Mouse (Mus musculus) myocyte (in vitro differentiated cells): ENCODE measurements around the gene Rnf41. TPM values are rescaled to one million over a fixed set of nuclear protein-coding genes. Genes with fewer than 3 reads are reported as not detected.
A peak's percentile ranks its signal among the peaks of the same experiment; 100 is the strongest.

Source experiments
- H3K27me3 ChIP-seq: one replicate; pipeline ENCODE4 v1.6.1; 2011; ENCODE audit not compliant: control insufficient read depth, insufficient read depth, insufficient read length
- H3K36me3 ChIP-seq: one replicate; pipeline ENCODE4 v1.6.1; 2011; ENCODE audit not compliant: control insufficient read depth, insufficient read depth
- H3K4me2 ChIP-seq: one replicate; pipeline ENCODE4 v1.6.1; 2011; ENCODE audit warnings: low read depth, control low read depth
- H3K4me3 ChIP-seq: one replicate; pipeline ENCODE4 v1.5.1; 2011; ENCODE audit warnings: mild to moderate bottlenecking, control low read depth, moderate library complexity
- H3K79me2 ChIP-seq: one replicate; pipeline ENCODE4 v1.6.1; 2011; ENCODE audit not compliant: control insufficient read depth, insufficient read depth
- H3ac ChIP-seq: one replicate; pipeline ENCODE4 v1.6.1; 2011; ENCODE audit not compliant: control insufficient read depth, insufficient read length
- POLR2AphosphoS2 ChIP-seq: IDR thresholded peaks from one replicate; pipeline ENCODE4 v1.6.1; 2011; ENCODE audit warnings: low read depth, control low read depth; ENCODE audit not compliant: insufficient read length
- SRF ChIP-seq: IDR thresholded peaks from one replicate; pipeline ENCODE4 v1.6.1; 2011; ENCODE audit warnings: low read depth; ENCODE audit not compliant: control insufficient read depth, insufficient read length
- TCF12 ChIP-seq: IDR thresholded peaks from one replicate; pipeline ENCODE4 v1.6.1; 2011; ENCODE audit warnings: mild to moderate bottlenecking, control low read depth; ENCODE audit not compliant: poor library complexity, insufficient read depth, severe bottlenecking
- polyA plus RNA-seq: library from polyadenylated mRNA; unstranded; fragments of >200 nt; fragmentation: generic; extraction: Trizol; gene quantifications from one replicate; pipeline ENCODE4 v1.2.1, GENCODE M21; 2012; ENCODE audit warnings: missing spikeins

Rnf41 gene
- polyA plus RNA-seq, 1 experiment, result 35.2 TPM

- H3K4me3 ChIP-seq, result peak overlapping the region; percentile 98
- peak overlapping the region; percentile 97 for H3K4me2 ChIP-seq
- H3K27me3 ChIP-seq, result no peaks in the 10 kb centered on the region
- H3ac ChIP-seq, result no peak overlapping the region
- TF ChIP-seq SRF (no peak), TCF12 (no peak), POLR2AphosphoS2 (peak; percentile 56)
- H3K79me2 ChIP-seq, result peaks cover 44% of the 10 kb centered on the region
- H3K36me3 ChIP-seq, result peaks cover 21% of the 10 kb centered on the region
Observed at GRCm38 (mm10) chr10:128490912-128491311, 79.5 kb downstream of the Rnf41 start.

Other genes starting within 250 kb of the Rnf41 start
- 97.3 TPM for gene Rbms2, start 231.4 kb upstream of the Rnf41 start, polyA plus RNA-seq
- 1.1 TPM for gene Gls2, start 217.2 kb upstream of the Rnf41 start, polyA plus RNA-seq
- gene Spryd4, start 199.8 kb upstream of the Rnf41 start, polyA plus RNA-seq, result 21.8 TPM
- gene Mip, start 185.8 kb upstream of the Rnf41 start, polyA plus RNA-seq, result not detected
- 4.9 TPM for gene Timeless, start 179.6 kb upstream of the Rnf41 start, polyA plus RNA-seq
- 0.06 TPM for gene Apon, start 157.6 kb upstream of the Rnf41 start, polyA plus RNA-seq
- gene Apof, start 143.0 kb upstream of the Rnf41 start, polyA plus RNA-seq, result not detected
- gene Stat2, start 141.1 kb upstream of the Rnf41 start, polyA plus RNA-seq, result 7.5 TPM
- gene Il23a, start 112.9 kb upstream of the Rnf41 start, polyA plus RNA-seq, result 0.24 TPM
- gene Pan2, start 108.3 kb upstream of the Rnf41 start, polyA plus RNA-seq, result 6.2 TPM
- 91.8 TPM for gene Cnpy2, start 89.2 kb upstream of the Rnf41 start, polyA plus RNA-seq
- gene Cs, start 73.9 kb upstream of the Rnf41 start, polyA plus RNA-seq, result 253 TPM
- 61.2 TPM for gene Coq10a, start 42.7 kb upstream of the Rnf41 start, polyA plus RNA-seq
- 30.8 TPM for gene Ankrd52, start 34.5 kb upstream of the Rnf41 start, polyA plus RNA-seq
- not detected for gene Slc39a5, start 10.4 kb upstream of the Rnf41 start, polyA plus RNA-seq
- gene Nabp2, start 165 bp upstream of the Rnf41 start, polyA plus RNA-seq, result 115 TPM
- 52.5 TPM for gene Smarcc2, start 47.6 kb downstream of the Rnf41 start, polyA plus RNA-seq
- 2,234 TPM for gene Myl6, start 82.5 kb downstream of the Rnf41 start, polyA plus RNA-seq
- gene Myl6b, start 87.0 kb downstream of the Rnf41 start, polyA plus RNA-seq, result 734 TPM
- gene Esyt1, start 114.2 kb downstream of the Rnf41 start, polyA plus RNA-seq, result 166 TPM
- gene Zc3h10, start 136.1 kb downstream of the Rnf41 start, polyA plus RNA-seq, result 13.8 TPM
- 12,553 TPM for gene Rpl41, start 137.6 kb downstream of the Rnf41 start, polyA plus RNA-seq
- 127 TPM for gene Pa2g4, start 154.3 kb downstream of the Rnf41 start, polyA plus RNA-seq
- gene Erbb3, start 178.0 kb downstream of the Rnf41 start, polyA plus RNA-seq, result 23.3 TPM
- 1,658 TPM for gene Rps26, start 215.1 kb downstream of the Rnf41 start, polyA plus RNA-seq
- 0.04 TPM for gene Ikzf4, start 234.3 kb downstream of the Rnf41 start, polyA plus RNA-seq